Mouse (Mus musculus) c-Kit-positive CD71-positive TER-119-negative erythroid progenitor cells, embryonic 14.5 days (primary cell): ENCODE measurements around the gene Procr.

Source experiments
- DNase-seq: peaks from one replicate; pipeline ENCODE4 v3.0.0-alpha.2; 2013; ENCODE audit warnings: low read depth

Gene Procr

DNA sequence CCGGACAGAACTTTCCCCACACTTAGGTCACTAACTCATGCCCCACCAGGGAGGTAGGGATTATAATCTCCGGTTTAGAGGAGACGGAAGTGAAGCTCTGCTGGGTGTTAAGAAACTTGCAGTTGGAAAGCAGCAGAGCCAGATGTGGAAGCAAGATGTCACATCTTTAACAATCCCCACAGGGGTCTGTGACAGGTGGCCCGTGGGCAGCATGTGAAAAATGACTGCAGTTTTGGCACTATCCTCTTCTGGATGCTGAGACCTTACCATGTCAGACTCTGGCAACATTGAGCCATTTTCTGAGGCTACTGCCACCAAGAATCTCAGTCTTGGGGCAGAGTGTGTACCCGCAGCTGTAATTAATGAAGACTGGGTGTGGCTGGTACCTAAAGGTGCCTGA is 53.1 kb downstream of the Procr start:
- DNase-seq: no peak
